Mouse (Mus musculus): ENCODE results near the gene Numbl. TPM values are rescaled to one million over a fixed set of nuclear protein-coding genes. Genes with fewer than 3 reads are reported as not detected.

Gene Numbl
- polyA plus RNA-seq, 1 experiment, result 28.8 TPM

DNA sequence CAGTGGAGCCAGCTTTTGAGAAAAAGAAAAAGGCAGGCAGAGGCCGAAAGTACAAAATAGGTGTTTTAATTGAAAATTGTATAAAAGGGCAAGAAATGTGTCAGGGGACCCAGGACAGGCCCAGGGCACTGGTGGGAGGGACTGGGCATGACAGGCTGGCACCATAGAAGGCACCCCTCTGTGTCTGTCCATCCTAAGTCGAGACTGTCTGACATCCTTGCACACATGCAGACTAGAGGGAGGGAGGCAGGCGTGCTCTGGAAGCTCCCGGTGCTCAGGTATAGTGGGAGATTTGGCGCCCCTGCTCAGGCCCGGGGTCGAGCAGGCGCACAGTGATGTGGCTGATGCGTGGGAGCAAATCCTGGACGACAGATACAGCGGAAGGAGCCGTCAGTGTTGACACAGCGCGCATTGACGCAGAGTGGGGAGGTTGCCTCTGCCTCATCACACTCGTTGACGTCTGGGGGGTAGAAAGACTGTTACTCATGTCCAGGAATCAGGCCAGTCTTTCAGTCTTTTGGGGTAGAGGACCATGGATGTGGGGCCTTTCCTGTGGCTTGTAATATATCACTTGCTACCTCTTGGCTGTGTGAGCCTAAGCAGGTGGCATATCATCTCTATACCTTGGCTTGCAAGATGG is 47.0 kb downstream of the Numbl start:
- Histone ChIP-seq H3ac (ENCODE audit: control insufficient read depth, insufficient read length) (no peak overlapping the region), H3K36me3 (ENCODE audit: control insufficient read depth, insufficient read depth) (no peaks in the 10 kb centered on the region), H3K4me2 (ENCODE audit: low read depth) (no peak overlapping the region), H3K79me2 (ENCODE audit: control insufficient read depth, insufficient read depth) (no peaks in the 10 kb centered on the region), H3K4me3 (no peak overlapping the region), H3K27me3 (ENCODE audit: control insufficient read depth, insufficient read depth, insufficient read length) (no peaks in the 10 kb centered on the region)
- TF ChIP-seq POLR2AphosphoS2 (IDR thresholded peaks at IDR 0.05; ENCODE audit: insufficient read length, low read depth) (no peak), SRF (IDR thresholded peaks at IDR 0.05; ENCODE audit: control insufficient read depth, insufficient read length, low read depth) (no peak), REST (IDR thresholded peaks at IDR 0.05; ENCODE audit: insufficient read depth, insufficient read length) (no peak), MAX (IDR thresholded peaks at IDR 0.05; ENCODE audit: low read depth) (no peak), TCF12 (IDR thresholded peaks at IDR 0.05; ENCODE audit: insufficient read depth, poor library complexity, severe bottlenecking) (no peak), MYOG (IDR thresholded peaks at IDR 0.05; ENCODE audit: control insufficient read depth in 1 of 3, insufficient read depth in 1 of 3, insufficient read length in 2 of 3, low read depth in 2 of 3) (no peak), POLR2A (IDR thresholded peaks at IDR 0.05; ENCODE audit: insufficient read length, low read depth) (no peak), MYOD1 (IDR thresholded peaks at IDR 0.05; ENCODE audit: control insufficient read depth in 1 of 3, insufficient read length in 2 of 3, low read depth in 2 of 3) (no peak)

- Histone ChIP-seq H3K79me2 (ENCODE audit: control insufficient read depth, insufficient read depth) (no peaks in the 10 kb centered on the region), H3K4me3 (no peak overlapping the region), H3ac (ENCODE audit: control insufficient read depth, insufficient read length) (no peak overlapping the region), H3K4me2 (ENCODE audit: low read depth) (no peak overlapping the region), H3K36me3 (ENCODE audit: control insufficient read depth, insufficient read depth) (no peaks in the 10 kb centered on the region), H3K27me3 (ENCODE audit: control insufficient read depth, insufficient read depth, insufficient read length) (no peaks in the 10 kb centered on the region)
- TF ChIP-seq MYOD1 (IDR thresholded peaks at IDR 0.05; ENCODE audit: control insufficient read depth in 1 of 3, insufficient read length in 2 of 3, low read depth in 2 of 3) (no peak), MYOG (IDR thresholded peaks at IDR 0.05; ENCODE audit: control insufficient read depth in 1 of 3, insufficient read depth in 1 of 3, insufficient read length in 2 of 3, low read depth in 2 of 3) (no peak), E2F4 (IDR thresholded peaks at IDR 0.05; ENCODE audit: insufficient read depth) (no peak), CEBPB (IDR thresholded peaks at IDR 0.05; ENCODE audit: insufficient read depth, poor library complexity, severe bottlenecking) (no peak), USF1 (IDR thresholded peaks at IDR 0.05; ENCODE audit: low read depth) (no peak), TCF3 (IDR thresholded peaks at IDR 0.05; ENCODE audit: insufficient read length, low read depth) (no peak), REST (IDR thresholded peaks at IDR 0.05; ENCODE audit: insufficient read depth, insufficient read length) (no peak), POLR2AphosphoS2 (IDR thresholded peaks at IDR 0.05; ENCODE audit: insufficient read length, low read depth) (no peak), SRF (IDR thresholded peaks at IDR 0.05; ENCODE audit: control insufficient read depth, insufficient read length, low read depth) (no peak), TCF12 (IDR thresholded peaks at IDR 0.05; ENCODE audit: insufficient read depth, poor library complexity, severe bottlenecking) (no peak), POLR2A (IDR thresholded peaks at IDR 0.05; ENCODE audit: insufficient read length, low read depth) (no peak), MAX (IDR thresholded peaks at IDR 0.05; ENCODE audit: low read depth) (no peak)
These were observed 48.2 kb downstream of the Numbl start for GRCm38 (mm10) chr7:27306161-27307160.

DNA sequence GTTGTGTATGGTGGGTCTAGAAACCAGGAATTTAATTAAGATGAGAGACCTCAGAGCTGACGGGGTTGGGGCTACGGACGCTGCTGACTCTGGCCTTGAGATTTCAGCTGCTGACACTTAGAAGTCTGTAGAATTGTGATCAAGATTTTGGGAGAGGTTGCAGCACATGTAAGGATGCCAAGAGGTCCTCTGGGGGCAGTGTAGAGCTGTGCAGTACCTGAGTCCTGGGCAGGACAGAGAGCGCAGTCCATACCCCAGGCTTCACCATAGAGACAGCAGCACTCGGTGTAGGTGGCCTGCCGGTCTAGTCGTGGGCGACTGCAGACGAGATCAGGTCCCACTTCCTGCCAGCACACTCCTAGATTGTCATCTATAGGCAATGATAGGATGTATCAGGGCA is 49.3 kb downstream of the Numbl start:
- no peak overlapping the region for H3K4me2 ChIP-seq (ENCODE audit: low read depth)
- H3ac ChIP-seq (ENCODE audit: control insufficient read depth, insufficient read length), result no peak overlapping the region
- no peaks in the 10 kb centered on the region for H3K27me3 ChIP-seq (ENCODE audit: control insufficient read depth, insufficient read depth, insufficient read length)
- H3K4me3 ChIP-seq, result no peak overlapping the region
- H3K79me2 ChIP-seq (ENCODE audit: control insufficient read depth, insufficient read depth), result no peaks in the 10 kb centered on the region
- no peaks in the 10 kb centered on the region for H3K36me3 ChIP-seq (ENCODE audit: control insufficient read depth, insufficient read depth)
- TF ChIP-seq POLR2AphosphoS2 (IDR thresholded peaks at IDR 0.05; ENCODE audit: insufficient read length, low read depth) (no peak), CEBPB (IDR thresholded peaks at IDR 0.05; ENCODE audit: insufficient read depth, poor library complexity, severe bottlenecking) (no peak), TCF3 (IDR thresholded peaks at IDR 0.05; ENCODE audit: insufficient read length, low read depth) (no peak), USF1 (IDR thresholded peaks at IDR 0.05; ENCODE audit: low read depth) (no peak)

GRCm38 (mm10) chr7:27308821-27309549 is 50.8 kb downstream of the Numbl start:
- no peaks in the 10 kb centered on the region for H3K27me3 ChIP-seq (ENCODE audit: control insufficient read depth, insufficient read depth, insufficient read length)
- no peak overlapping the region for H3ac ChIP-seq (ENCODE audit: control insufficient read depth, insufficient read length)
- TF ChIP-seq TCF3 (IDR thresholded peaks at IDR 0.05; ENCODE audit: insufficient read length, low read depth) (no peak), MYOG (IDR thresholded peaks at IDR 0.05; ENCODE audit: control insufficient read depth in 1 of 3, insufficient read depth in 1 of 3, insufficient read length in 2 of 3, low read depth in 2 of 3) (no peak), REST (IDR thresholded peaks at IDR 0.05; ENCODE audit: insufficient read depth, insufficient read length) (no peak), POLR2A (IDR thresholded peaks at IDR 0.05; ENCODE audit: insufficient read length, low read depth) (no peak), TCF12 (IDR thresholded peaks at IDR 0.05; ENCODE audit: insufficient read depth, poor library complexity, severe bottlenecking) (no peak), E2F4 (IDR thresholded peaks at IDR 0.05; ENCODE audit: insufficient read depth) (no peak), CEBPB (IDR thresholded peaks at IDR 0.05; ENCODE audit: insufficient read depth, poor library complexity, severe bottlenecking) (no peak), SRF (IDR thresholded peaks at IDR 0.05; ENCODE audit: control insufficient read depth, insufficient read length, low read depth) (no peak), MYOD1 (IDR thresholded peaks at IDR 0.05; ENCODE audit: control insufficient read depth in 1 of 3, insufficient read length in 2 of 3, low read depth in 2 of 3) (no peak), POLR2AphosphoS2 (IDR thresholded peaks at IDR 0.05; ENCODE audit: insufficient read length, low read depth) (no peak), MAX (IDR thresholded peaks at IDR 0.05; ENCODE audit: low read depth) (no peak), USF1 (IDR thresholded peaks at IDR 0.05; ENCODE audit: low read depth) (no peak)
- no peak overlapping the region for H3K4me3 ChIP-seq
- no peaks in the 10 kb centered on the region for H3K79me2 ChIP-seq (ENCODE audit: control insufficient read depth, insufficient read depth)
- no peak overlapping the region for H3K4me2 ChIP-seq (ENCODE audit: low read depth)
- no peaks in the 10 kb centered on the region for H3K36me3 ChIP-seq (ENCODE audit: control insufficient read depth, insufficient read depth)
